Mouse (Mus musculus) ZHBTc4 (cell line): ENCODE results near the gene Tiam1.
A peak's percentile ranks its signal among the peaks of the same experiment; 100 is the strongest.
"Not testable (repeated sequence)": the region's sequence is repeated elsewhere in the genome, so short reads cannot be mapped to it uniquely, and the experiment has no call there.

Source experiments
- DNase-seq: peaks from one replicate; pipeline ENCODE4 v3.0.0-alpha.2; 2011; ENCODE audit warnings: low read depth, low spot score

The Tiam1 gene

GRCm38 (mm10) chr16:90104714-90105459 is 38.7 kb downstream of the Tiam1 start:
- no peak for DNase-seq

- DNase-seq, result no peak
Measured at GRCm38 (mm10) chr16:90103726-90104125, 39.8 kb downstream of the Tiam1 start.

GRCm38 (mm10) chr16:90102596-90102995 is 41.0 kb downstream of the Tiam1 start:
- DNase-seq, result no peak

- DNase-seq, result no peak
Measured at GRCm38 (mm10) chr16:90098191-90098605, 45.4 kb downstream of the Tiam1 start.

- no peak for DNase-seq
Measured at GRCm38 (mm10) chr16:90097769-90098168, 45.8 kb downstream of the Tiam1 start.

- DNase-seq, result no peak
Measured at GRCm38 (mm10) chr16:90096011-90096410, 47.6 kb downstream of the Tiam1 start.

- no peak for DNase-seq
Measured at GRCm38 (mm10) chr16:90093015-90093414, 50.6 kb downstream of the Tiam1 start.

GRCm38 (mm10) chr16:90091906-90092305 is 51.7 kb downstream of the Tiam1 start:
- no peak for DNase-seq

GRCm38 (mm10) chr16:90091112-90091720 is 52.4 kb downstream of the Tiam1 start:
- DNase-seq, result no peak

GRCm38 (mm10) chr16:90090368-90090767 is 53.2 kb downstream of the Tiam1 start:
- DNase-seq, result no peak

GRCm38 (mm10) chr16:90087256-90087655 is 56.3 kb downstream of the Tiam1 start:
- no peak for DNase-seq

- no peak for DNase-seq
Measured at GRCm38 (mm10) chr16:90086111-90086510, 57.5 kb downstream of the Tiam1 start.

- no peak for DNase-seq
Measured at GRCm38 (mm10) chr16:90085580-90085979, 58.0 kb downstream of the Tiam1 start.

- no peak for DNase-seq
Measured at GRCm38 (mm10) chr16:90081125-90081524, 62.4 kb downstream of the Tiam1 start.

GRCm38 (mm10) chr16:90078806-90079381 is 64.7 kb downstream of the Tiam1 start:
- DNase-seq, result no peak

GRCm38 (mm10) chr16:90073510-90073909 is 70.1 kb downstream of the Tiam1 start:
- no peak for DNase-seq

GRCm38 (mm10) chr16:90072651-90073050 is 70.9 kb downstream of the Tiam1 start:
- DNase-seq, result peak; percentile 35

- not testable (repeated sequence) for DNase-seq
Measured at GRCm38 (mm10) chr16:90071125-90071524, 72.4 kb downstream of the Tiam1 start.

- DNase-seq, result no peak
Measured at GRCm38 (mm10) chr16:90070104-90070503, 73.5 kb downstream of the Tiam1 start.

GRCm38 (mm10) chr16:90069197-90069596 is 74.4 kb downstream of the Tiam1 start:
- no peak for DNase-seq

- DNase-seq, result peak; percentile 40
Measured at GRCm38 (mm10) chr16:90052905-90053519, 90.6 kb downstream of the Tiam1 start.

GRCm38 (mm10) chr16:90052409-90052808 is 91.2 kb downstream of the Tiam1 start:
- no peak for DNase-seq
